Mouse (Mus musculus) midbrain, embryonic 10.5 days (tissue): ENCODE data around the gene Tubg2. TPM values are rescaled to one million over a fixed set of nuclear protein-coding genes. Genes with fewer than 3 reads are reported as not detected.

Source experiments
- DNase-seq: peaks from one replicate; pipeline ENCODE4 v3.0.0-alpha.2; 2017; ENCODE audit warnings: low spot score
- H3K27ac ChIP-seq: fragments of 300-500 bp; sonication (generic); replicated peaks from 2 replicates; pipeline ENCODE4 v1.5.1; 2016; ENCODE audit warnings: mild to moderate bottlenecking
- H3K27me3 ChIP-seq: fragments of 300-500 bp; sonication (generic); 2 replicates; pipeline ENCODE4 v1.6.1; 2016; ENCODE audit warnings: low read depth, mild to moderate bottlenecking; ENCODE audit not compliant: poor library complexity, severe bottlenecking
- H3K36me3 ChIP-seq: fragments of 300-500 bp; sonication (generic); 2 replicates; pipeline ENCODE4 v1.6.1; 2016; ENCODE audit warnings: mild to moderate bottlenecking, moderate library complexity
- H3K4me1 ChIP-seq: fragments of 300-500 bp; sonication (generic); 2 replicates; pipeline ENCODE4 v1.6.1; 2016
- H3K4me3 ChIP-seq: fragments of 300-500 bp; sonication (generic); 2 replicates; pipeline ENCODE4 v1.5.1; 2016; ENCODE audit warnings: mild to moderate bottlenecking, moderate library complexity
- H3K9me3 ChIP-seq: fragments of 300-500 bp; sonication (generic); replicated peaks from 2 replicates; pipeline ENCODE4 v1.6.1; 2016; ENCODE audit warnings: mild to moderate bottlenecking
- WGBS: fragments of 180-500 bp; shearing (Covaris S2); methylation state at CpG from one replicate; pipeline ENCODE4 v1.1.7; 2016; 5-methylcytosine and 5-hydroxymethylcytosine counted together
- polyA plus RNA-seq: library from polyadenylated mRNA; unstranded; fragments of >200 nt; fragmentation: Nextera tagmentation; extraction: Ambion mirVana; gene quantifications from 2 replicates; pipeline ENCODE4 v1.2.1, GENCODE M21; 2016

Tubg2 gene
- polyA plus RNA-seq, 1 experiment from 2014 or later, result 2.1 TPM

DNA sequence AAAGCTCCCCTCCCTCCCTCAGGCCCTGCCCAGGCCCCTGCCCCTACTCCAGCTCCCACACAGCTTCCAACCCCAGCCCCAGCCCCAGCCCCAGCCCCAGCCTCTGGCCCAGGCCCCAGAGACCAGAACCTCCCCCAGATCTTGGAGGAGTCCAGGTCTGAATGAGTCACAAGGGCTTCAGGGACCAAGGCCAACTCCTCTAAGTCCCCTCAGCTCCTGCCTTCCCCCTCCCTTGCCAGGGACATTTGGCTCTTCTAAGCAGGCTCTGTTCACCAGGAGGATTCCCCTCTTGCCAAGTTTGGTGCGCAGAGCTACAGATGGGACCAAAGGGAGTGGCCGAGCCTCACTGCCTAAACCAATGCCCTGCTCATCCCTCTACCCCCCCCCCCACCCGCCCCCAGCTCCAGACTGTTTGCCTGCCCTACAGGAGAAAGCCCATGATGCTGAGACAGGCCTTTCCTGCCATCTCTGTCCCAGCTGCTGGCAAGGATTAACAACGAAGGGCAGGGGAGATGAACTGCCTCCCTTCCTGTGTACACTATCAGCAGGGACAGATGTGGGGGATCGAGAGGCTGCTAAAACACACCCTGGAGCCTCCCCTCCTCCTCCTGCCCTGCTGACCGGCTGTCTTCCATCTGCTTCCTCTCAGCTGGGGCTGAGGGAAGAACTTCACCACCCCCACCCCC is 33.9 kb downstream of the Tubg2 start:
- DNase-seq, result peak; percentile 64
- H3K27ac ChIP-seq, result peak overlapping the region; percentile 77
- 12% methylated on average over 6 of the region's 6 CpGs for WGBS
- H3K4me3 ChIP-seq, result peak overlapping the region; percentile 3; the same call in 1 of the 2 replicates
- H3K9me3 ChIP-seq, result no peaks in the 10 kb centered on the region
- no peaks in the 10 kb centered on the region for H3K27me3 ChIP-seq
- 0 out of 2 replicates have a peak, but pooled peaks cover 6% of the 10 kb centered on the region for H3K36me3 ChIP-seq
- peaks cover 45% of the 10 kb centered on the region for H3K4me1 ChIP-seq

DNA sequence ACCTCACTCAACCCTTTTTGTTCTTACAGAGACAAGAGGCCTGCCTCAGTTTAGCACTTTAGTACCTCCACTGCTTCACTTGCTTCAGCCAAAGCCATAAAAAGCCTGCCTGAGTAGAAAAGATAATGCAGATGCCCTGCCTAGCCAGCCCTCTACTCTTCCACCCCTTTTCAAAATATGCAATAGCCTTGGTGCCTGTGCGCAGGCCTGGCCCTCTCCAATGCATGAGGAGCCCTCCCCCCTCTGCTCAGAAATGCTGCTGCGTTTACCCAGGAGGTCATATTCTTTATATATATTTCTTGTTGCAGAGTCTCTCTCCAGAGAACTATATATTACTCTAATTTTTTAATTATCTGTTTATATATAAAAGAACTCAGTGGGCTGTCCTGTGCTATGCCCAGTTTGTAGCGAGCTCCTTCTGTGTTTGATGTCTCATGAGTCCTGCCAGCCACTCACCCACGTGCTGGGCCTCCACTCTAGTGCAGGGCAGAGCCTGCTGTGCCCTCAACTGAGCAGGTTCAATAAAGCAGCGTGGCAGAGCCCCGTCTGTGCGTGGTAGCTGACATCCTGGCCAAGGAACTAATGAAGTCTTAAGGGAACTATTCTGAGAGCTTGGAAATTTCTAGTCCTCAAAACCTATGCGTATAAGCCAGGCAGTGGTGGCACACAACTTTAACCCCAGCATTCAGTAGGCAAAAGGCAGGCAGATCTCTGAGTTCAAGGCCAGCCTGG is 34.6 kb downstream of the Tubg2 start:
- WGBS, result 55% methylated on average over 8 of the region's 8 CpGs
- Histone ChIP-seq H3K27me3 (no peaks in the 10 kb centered on the region), H3K36me3 (peaks cover 7% of the 10 kb centered on the region; the same call in 1 of the 2 replicates), H3K4me1 (peaks cover 45% of the 10 kb centered on the region), H3K4me3 (peak overlapping the region; percentile 3; the same call in 1 of the 2 replicates), H3K27ac (peak overlapping the region; percentile 77), H3K9me3 (no peaks in the 10 kb centered on the region)
- no peak for DNase-seq

DNA sequence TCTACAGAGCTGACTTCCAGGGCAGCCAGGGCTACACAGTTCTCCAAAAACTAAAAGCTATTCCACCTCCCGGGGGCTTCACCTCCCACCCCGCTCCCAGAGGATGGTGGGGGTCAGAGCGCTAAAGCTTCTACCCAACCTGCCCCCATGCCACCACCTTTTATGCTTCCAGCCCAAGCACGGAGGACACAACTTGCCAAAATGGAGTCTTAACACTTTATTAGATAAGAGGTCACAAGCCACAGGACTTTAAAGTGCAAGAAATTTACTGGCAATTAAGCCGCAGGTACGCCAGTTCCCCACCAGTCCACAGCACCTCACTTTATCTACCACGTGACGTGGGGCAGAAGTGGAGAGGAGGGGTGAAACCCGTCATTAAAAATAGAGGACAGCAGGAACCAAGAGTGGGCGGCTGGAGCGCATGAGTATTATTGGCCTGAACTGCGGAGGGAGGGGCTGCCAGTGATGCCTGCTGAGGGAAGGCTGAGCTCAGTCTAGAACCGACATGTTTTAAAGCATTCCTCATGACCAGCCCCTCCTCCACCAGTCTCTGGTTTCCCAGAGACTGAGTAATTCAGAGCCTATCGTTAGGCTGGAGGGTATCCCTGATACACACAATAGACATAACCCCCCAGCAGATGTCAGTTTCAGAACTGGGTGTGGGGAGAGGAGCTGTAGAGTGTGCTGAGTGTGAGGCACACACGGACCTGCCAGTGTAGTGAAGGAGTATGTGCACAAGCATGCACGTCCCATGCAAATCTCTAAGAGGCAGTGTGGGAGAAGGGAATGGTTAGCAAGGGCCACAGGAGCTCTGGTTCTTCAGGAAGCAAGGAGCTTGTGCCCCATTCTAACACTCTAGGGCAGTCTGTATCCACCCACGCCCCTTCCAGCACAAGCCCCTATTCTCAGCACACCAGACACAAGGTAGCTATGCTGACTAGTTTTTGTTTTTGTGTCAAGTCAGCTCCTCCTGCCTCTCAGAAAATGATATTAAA is 35.5 kb downstream of the Tubg2 start:
- WGBS, result 55% methylated on average over 17 of the region's 17 CpGs
- Histone ChIP-seq H3K27ac (peak overlapping the region; percentile 77), H3K4me3 (no peak overlapping the region), H3K9me3 (no peaks in the 10 kb centered on the region), H3K36me3 (peaks cover 7% of the 10 kb centered on the region; the same call in 1 of the 2 replicates), H3K27me3 (no peaks in the 10 kb centered on the region), H3K4me1 (peaks cover 45% of the 10 kb centered on the region)
- no peak for DNase-seq

DNA sequence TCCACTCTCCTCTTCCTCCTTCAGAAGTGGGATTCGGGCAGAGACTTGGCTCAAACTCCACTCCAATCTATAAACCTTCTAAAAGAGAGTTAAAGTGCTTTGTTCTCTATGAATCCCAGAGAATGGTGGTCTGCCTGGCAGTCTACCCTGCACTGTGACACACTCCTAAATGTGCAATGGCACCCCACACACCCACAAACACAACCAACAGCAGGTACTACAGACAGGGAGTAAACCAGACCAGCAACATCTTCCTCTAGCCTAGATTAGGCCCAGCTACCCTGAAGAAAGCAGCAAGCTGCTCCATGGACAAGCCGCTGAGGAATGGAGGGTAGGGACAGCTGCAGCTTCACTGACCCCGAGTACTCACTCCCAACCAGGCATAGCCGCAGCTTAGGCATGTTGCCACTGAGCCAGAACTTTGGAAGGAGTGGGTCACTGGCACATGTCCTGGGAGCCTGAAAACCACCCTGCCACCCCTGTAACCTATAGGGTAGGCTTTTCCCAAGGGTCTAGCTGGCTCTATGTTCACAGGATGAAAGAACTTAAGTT is 36.3 kb downstream of the Tubg2 start:
- DNase-seq, result no peak
- Histone ChIP-seq H3K4me3 (no peak overlapping the region), H3K36me3 (peaks cover 15% of the 10 kb centered on the region), H3K27ac (peak overlapping the region; percentile 77), H3K27me3 (no peaks in the 10 kb centered on the region), H3K9me3 (no peaks in the 10 kb centered on the region), H3K4me1 (peaks cover 45% of the 10 kb centered on the region)
- 87% methylated on average over 4 of the region's 4 CpGs for WGBS

DNA sequence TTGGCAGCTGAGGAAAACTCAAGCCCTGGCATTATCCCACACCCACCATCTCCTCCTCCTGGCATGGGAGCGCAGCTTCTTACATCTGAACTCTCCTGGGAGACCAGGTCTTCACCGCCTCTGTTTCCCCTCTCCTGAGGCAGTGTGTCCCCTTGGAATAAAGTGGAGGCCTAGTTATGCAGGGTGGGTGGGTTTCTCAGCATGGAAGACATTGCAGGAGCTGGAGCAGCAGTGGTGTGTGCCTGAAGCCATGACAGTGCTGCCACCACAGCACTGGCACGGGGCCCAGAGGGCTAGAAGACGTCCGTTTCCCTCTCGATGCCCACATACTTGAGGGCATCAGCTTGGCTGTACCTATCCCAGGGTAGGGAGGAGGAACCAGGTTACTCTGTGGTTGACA is 36.9 kb downstream of the Tubg2 start:
- DNase-seq, result no peak
- WGBS, result 90% methylated on average over 6 of the region's 6 CpGs
- Histone ChIP-seq H3K9me3 (no peaks in the 10 kb centered on the region), H3K27ac (no peak overlapping the region), H3K36me3 (peaks cover 21% of the 10 kb centered on the region), H3K4me3 (no peak overlapping the region), H3K27me3 (no peaks in the 10 kb centered on the region), H3K4me1 (peaks cover 45% of the 10 kb centered on the region)

DNA sequence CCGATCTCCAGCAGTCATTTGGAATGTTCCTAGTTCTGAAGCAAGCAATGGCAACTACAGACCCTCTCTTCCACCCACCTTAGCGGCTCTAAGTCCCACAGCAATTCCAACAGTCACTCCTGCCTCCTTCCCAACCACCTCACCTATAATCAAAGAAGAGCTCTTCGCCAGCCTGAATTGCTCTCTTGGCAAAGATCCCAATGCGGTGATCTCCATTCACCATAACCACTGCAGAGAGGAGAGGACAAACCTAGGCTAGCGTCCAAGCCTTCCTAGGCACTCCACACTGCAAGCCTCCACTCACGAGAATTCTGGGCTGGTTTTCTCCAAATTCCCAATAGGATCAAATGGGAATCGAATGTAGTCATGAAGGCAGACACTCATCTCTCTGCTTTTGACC is 37.4 kb downstream of the Tubg2 start:
- WGBS, result 95% methylated on average over 7 of the region's 7 CpGs
- Histone ChIP-seq H3K27ac (no peak overlapping the region), H3K9me3 (no peaks in the 10 kb centered on the region), H3K4me3 (no peak overlapping the region), H3K4me1 (peaks cover 42% of the 10 kb centered on the region), H3K36me3 (peaks cover 25% of the 10 kb centered on the region), H3K27me3 (no peaks in the 10 kb centered on the region)
- DNase-seq, result no peak

DNA sequence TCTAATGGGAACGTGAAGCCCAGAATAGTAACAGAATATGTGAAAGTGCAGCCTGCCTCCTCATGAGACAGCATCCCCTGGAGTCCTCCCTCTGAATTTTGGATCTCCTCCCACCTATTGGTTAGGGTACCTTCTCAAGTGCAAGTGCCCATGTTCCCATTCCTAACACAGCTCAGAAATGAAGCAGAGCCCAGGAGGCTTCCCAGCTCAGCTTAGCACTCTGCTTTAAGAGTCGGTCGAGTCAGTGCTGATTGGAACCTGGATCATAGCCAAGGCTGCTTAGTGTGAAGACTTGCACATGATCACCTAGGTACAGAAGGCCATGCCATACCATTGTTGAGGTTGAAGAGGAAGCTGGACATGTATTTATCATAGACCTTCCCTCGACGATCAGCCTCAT is 38.4 kb downstream of the Tubg2 start:
- peaks cover 36% of the 10 kb centered on the region for H3K36me3 ChIP-seq
- H3K27me3 ChIP-seq, result no peaks in the 10 kb centered on the region
- no peaks in the 10 kb centered on the region for H3K9me3 ChIP-seq
- 91% methylated on average over 5 of the region's 5 CpGs for WGBS
- DNase-seq, result no peak
- H3K4me1 ChIP-seq, result peaks cover 31% of the 10 kb centered on the region
- H3K27ac ChIP-seq, result no peak overlapping the region
- no peak overlapping the region for H3K4me3 ChIP-seq

DNA sequence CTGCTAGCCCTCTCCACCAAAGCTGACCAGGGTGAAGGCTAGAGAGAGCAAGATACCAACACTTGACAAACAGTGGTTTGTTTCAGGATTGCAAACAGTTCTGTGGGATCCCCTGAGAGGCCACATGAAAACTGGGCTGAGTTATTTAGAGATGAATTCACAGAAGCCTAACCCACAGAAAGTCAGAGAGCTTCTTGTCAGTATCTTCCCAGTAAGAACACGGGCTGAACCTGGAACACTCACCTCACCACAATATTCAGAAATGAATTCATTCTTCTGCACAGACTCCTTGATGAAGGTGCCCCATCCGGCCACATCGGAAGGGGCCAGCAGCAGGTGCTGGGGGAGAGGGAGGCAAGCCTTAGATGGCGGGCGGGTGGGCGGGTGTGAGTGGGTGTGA is 38.9 kb downstream of the Tubg2 start:
- peaks cover 26% of the 10 kb centered on the region for H3K4me1 ChIP-seq
- no peaks in the 10 kb centered on the region for H3K9me3 ChIP-seq
- DNase-seq, result no peak
- 91% methylated on average over 6 of the region's 6 CpGs for WGBS
- H3K27me3 ChIP-seq, result no peaks in the 10 kb centered on the region
- peaks cover 41% of the 10 kb centered on the region for H3K36me3 ChIP-seq
- H3K27ac ChIP-seq, result no peak overlapping the region
- no peak overlapping the region for H3K4me3 ChIP-seq

DNA sequence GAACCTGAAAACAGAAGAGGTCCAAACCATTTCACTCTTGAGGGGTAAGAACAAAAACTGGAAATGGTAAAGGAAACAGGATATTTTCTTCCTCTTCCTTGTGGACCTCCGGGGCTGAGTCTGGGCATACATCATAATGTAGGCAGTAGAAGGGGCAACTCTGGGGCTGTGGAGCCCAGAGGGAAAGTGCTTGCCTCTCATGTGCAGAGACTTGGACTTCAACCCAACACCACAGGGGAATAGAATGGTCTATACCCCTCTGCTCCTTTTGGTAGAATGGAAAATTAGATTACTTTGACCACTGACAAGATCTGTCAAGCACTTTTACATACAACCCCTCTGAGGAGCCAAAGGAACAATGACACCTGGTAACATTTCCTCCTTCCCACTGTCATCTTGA is 39.4 kb downstream of the Tubg2 start:
- H3K27ac ChIP-seq, result no peak overlapping the region
- no peaks in the 10 kb centered on the region for H3K27me3 ChIP-seq
- H3K4me3 ChIP-seq, result no peak overlapping the region
- peaks cover 46% of the 10 kb centered on the region for H3K36me3 ChIP-seq
- WGBS, result 85% methylated on average over 1 of the region's 1 CpGs
- no peak for DNase-seq
- H3K4me1 ChIP-seq, result peaks cover 22% of the 10 kb centered on the region
- H3K9me3 ChIP-seq, result no peaks in the 10 kb centered on the region

DNA sequence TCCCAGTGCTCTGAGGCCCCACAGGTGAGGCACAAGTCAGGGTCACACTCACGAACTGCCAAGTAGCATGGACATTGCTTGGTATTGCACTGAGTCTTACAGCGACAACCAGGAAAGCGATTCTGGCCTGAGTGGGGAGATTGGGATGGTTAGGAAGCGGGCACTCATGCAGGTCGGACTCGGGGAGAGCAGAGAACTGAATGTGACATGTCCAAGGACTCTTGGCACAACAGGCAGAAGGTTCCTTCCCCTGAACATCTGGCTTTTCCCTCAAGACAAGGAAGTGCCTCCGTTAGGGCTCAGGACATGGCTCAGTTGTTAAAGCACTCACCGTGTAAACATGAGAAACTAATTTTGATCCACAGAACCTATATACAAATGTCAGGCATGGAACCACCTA is 39.9 kb downstream of the Tubg2 start:
- H3K4me3 ChIP-seq, result no peak overlapping the region
- no peaks in the 10 kb centered on the region for H3K27me3 ChIP-seq
- no peak for DNase-seq
- H3K4me1 ChIP-seq, result peaks cover 17% of the 10 kb centered on the region
- 91% methylated on average over 8 of the region's 8 CpGs for WGBS
- no peak overlapping the region for H3K27ac ChIP-seq
- peaks cover 49% of the 10 kb centered on the region for H3K36me3 ChIP-seq
- H3K9me3 ChIP-seq, result no peaks in the 10 kb centered on the region

DNA sequence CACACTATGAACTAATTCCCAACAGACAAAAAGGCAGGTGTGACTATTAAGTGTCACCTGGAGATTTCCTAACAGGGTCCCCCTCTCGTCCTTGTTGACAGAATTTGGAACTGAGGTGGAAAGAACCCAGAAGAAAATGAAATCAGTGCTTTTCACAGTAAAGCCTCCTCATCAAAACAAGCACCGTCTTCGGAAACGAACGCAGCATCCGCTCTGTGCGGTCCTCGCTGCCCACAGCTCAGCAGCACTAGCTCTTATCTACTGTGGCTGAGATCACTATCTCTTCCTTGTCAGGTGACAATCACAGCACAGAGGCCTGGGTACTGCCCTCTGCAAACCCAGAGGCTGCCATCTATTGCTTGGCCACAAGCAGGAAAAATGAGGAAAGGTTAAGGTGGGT is 40.5 kb downstream of the Tubg2 start:
- no peak for DNase-seq
- Histone ChIP-seq H3K27ac (no peak overlapping the region), H3K4me1 (peaks cover 15% of the 10 kb centered on the region), H3K27me3 (no peaks in the 10 kb centered on the region), H3K36me3 (peaks cover 51% of the 10 kb centered on the region), H3K4me3 (no peak overlapping the region), H3K9me3 (no peaks in the 10 kb centered on the region)
- 92% methylated on average over 8 of the region's 8 CpGs for WGBS

DNA sequence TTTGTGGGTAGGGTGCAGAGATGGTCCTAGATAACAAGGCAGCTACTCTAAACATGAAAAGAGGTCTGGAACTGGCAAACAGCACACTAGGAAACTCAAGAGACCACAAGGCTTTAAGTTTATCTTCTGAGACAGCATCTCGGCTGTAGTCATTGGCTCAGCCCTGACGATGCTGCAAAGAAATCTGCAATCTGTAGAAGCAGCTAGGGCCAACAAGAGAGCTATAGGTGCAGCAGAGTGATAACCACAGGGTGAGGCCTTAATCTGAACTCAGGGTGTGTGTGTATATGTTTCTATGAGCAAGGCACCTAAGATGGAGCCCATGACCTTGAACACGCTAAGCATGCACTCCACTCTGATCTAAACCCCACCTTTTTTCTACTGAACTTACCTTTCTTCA is 43.8 kb downstream of the Tubg2 start:
- Histone ChIP-seq H3K9me3 (no peaks in the 10 kb centered on the region), H3K4me3 (no peak overlapping the region), H3K36me3 (peaks cover 48% of the 10 kb centered on the region), H3K27ac (no peak overlapping the region), H3K27me3 (no peaks in the 10 kb centered on the region), H3K4me1 (peaks cover 4% of the 10 kb centered on the region; the same call in 1 of the 2 replicates)
- DNase-seq, result no peak
- 96% methylated on average over 3 of the region's 3 CpGs for WGBS
